Mouse (Mus musculus) limb, embryonic 14.5 days (tissue): ENCODE measurements around the gene Kif1b. TPM values are rescaled to one million over a fixed set of nuclear protein-coding genes. Genes with fewer than 3 reads are reported as not detected.

Experiments
- ATAC-seq: fragments of 200-750 bp; cut with Nextera tagmentation; 2 replicates; pipeline ENCODE4 v1.8.0; 2017; ENCODE audit warnings: low read depth, moderate number of reproducible peaks, moderate TSS enrichment; ENCODE audit not compliant: low FRiP score
- DNase-seq: peaks from one replicate; pipeline ENCODE4 v3.0.0-alpha.2; 2015; ENCODE audit warnings: low spot score
- H3K27ac ChIP-seq: fragments of 300-500 bp; sonication (generic); replicated peaks from 2 replicates; pipeline ENCODE4 v1.5.1; 2014; ENCODE audit warnings: low read depth, mild to moderate bottlenecking, low read length, moderate library complexity, mixed read lengths
- H3K27me3 ChIP-seq: fragments of 300-500 bp; sonication (generic); 2 replicates; pipeline ENCODE4 v1.6.1; 2014; ENCODE audit warnings: low read length, mixed read lengths; ENCODE audit not compliant: control insufficient read depth, insufficient read depth
- H3K36me3 ChIP-seq: fragments of 300-500 bp; sonication (generic); 2 replicates; pipeline ENCODE4 v1.6.1; 2014; ENCODE audit warnings: mild to moderate bottlenecking, low read length, moderate library complexity, mixed read lengths; ENCODE audit not compliant: control insufficient read depth, insufficient read depth
- H3K4me1 ChIP-seq: fragments of 300-500 bp; sonication (generic); 2 replicates; pipeline ENCODE4 v1.6.1; 2014; ENCODE audit warnings: antibody characterized with exemption, low read length, mixed read lengths; ENCODE audit not compliant: control insufficient read depth, insufficient read depth
- H3K4me2 ChIP-seq: fragments of 300-500 bp; sonication (generic); replicated peaks from 2 replicates; pipeline ENCODE4 v1.6.1; 2014; ENCODE audit warnings: low read depth, mild to moderate bottlenecking, low read length, moderate library complexity; ENCODE audit not compliant: severe bottlenecking
- H3K4me3 ChIP-seq: fragments of 300-500 bp; sonication (generic); replicated peaks from 2 replicates; pipeline ENCODE4 v1.5.1; 2014; ENCODE audit warnings: low read length
- H3K9ac ChIP-seq: fragments of 300-500 bp; sonication (generic); 2 replicates; pipeline ENCODE4 v1.6.1; 2014; ENCODE audit warnings: mild to moderate bottlenecking, low read depth, low read length, moderate library complexity; ENCODE audit not compliant: severe bottlenecking
- H3K9me3 ChIP-seq: fragments of 300-500 bp; sonication (generic); 2 replicates; pipeline ENCODE4 v1.6.1; 2016; ENCODE audit warnings: low read length; ENCODE audit not compliant: control insufficient read depth
- POLR2A ChIP-seq: fragments of 200-500 bp; IDR thresholded peaks from 2 replicates; pipeline ENCODE4 v1.8.0; 2012; ENCODE audit warnings: inconsistent platforms, mild to moderate bottlenecking, moderate library complexity, borderline replicate concordance; ENCODE audit not compliant: insufficient read depth, insufficient read length; ENCODE audit errors: extremely low read depth
- WGBS: fragments of 180-500 bp; shearing (Covaris S2); extraction: QIAGEN DNeasy Blood & Tissue Kit; methylation state at CpG from one replicate; pipeline ENCODE4 v1.1.7; 2014; 5-methylcytosine and 5-hydroxymethylcytosine counted together
- polyA plus RNA-seq, 2 experiments: library from polyadenylated mRNA; depleted of rRNA in 1 of 2; stranded (reverse) in 1 of 2; unstranded in 1 of 2; fragments of >200 nt; fragmentation: Nextera tagmentation in 1 of 2; extraction: Ambion mirVana in 1 of 2; gene quantifications; 2 replicates each; pipeline versions ENCODE4 v1.2.1 to v1.2.3; 2012 to 2014

The Kif1b gene
- polyA plus RNA-seq, 2 experiments: 35.0 to 50.3 TPM

DNA sequence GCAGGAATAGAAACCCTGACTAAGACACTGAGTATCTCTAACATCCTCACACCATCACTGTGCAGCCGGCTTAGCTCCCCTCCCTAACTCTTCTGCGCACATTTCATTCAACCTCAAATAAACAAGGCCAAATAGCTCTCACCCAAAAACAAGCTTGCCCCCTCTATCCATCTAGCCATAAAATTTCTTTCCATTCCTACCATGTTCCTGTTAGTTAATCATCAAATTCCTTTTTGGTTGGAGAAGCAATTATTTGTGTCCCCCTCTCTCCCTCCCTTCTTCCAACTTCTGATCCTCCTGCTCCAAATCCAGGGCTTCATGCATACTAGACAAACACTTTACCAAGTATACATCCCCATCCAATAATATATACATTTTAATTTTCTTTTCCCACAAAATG, 11.0 kb downstream of the Kif1b start:
- H3K27me3 ChIP-seq: no peaks in the 10 kb centered on the region
- no peak overlapping the region for H3K9ac ChIP-seq
- no peak for TF ChIP-seq POLR2A
- no peak overlapping the region for H3K4me3 ChIP-seq
- no peak for DNase-seq
- H3K4me2 ChIP-seq: no peak overlapping the region
- no peaks in the 10 kb centered on the region for H3K9me3 ChIP-seq
- ATAC-seq: no peak
- WGBS: 89% methylated on average over 2 of the region's 2 CpGs
- no peak overlapping the region for H3K27ac ChIP-seq
- peaks cover 12% of the 10 kb centered on the region for H3K4me1 ChIP-seq
- 0 out of 2 replicates have a peak, but pooled peaks cover 3% of the 10 kb centered on the region for H3K36me3 ChIP-seq

DNA sequence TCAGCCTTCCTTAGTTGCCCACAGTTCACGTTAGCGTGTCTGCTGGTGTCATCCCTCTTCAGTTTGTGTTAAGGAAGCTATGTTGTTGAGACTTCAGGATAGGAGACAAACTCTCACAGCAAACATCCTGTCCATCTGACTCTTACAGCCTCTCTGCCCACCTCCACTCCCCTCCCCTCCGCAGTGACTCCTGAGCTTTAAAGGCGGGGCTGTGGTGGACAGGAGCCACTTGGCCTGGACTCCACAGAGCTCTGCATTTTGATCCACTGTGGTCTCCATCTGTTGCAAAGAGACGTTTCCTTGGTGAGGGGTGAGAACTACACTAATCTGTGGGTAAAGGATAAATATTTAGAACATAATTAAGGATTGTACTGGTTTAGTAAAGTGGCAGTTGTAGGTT, 14.5 kb downstream of the Kif1b start:
- Histone ChIP-seq H3K9me3 (no peaks in the 10 kb centered on the region), H3K27ac (no peak overlapping the region), H3K4me1 (peaks cover 12% of the 10 kb centered on the region), H3K4me3 (no peak overlapping the region), H3K36me3 (peaks cover 20% of the 10 kb centered on the region), H3K9ac (no peak overlapping the region), H3K4me2 (no peak overlapping the region), H3K27me3 (no peaks in the 10 kb centered on the region)
- ATAC-seq: no peak
- WGBS: 76% methylated on average over 5 of the region's 5 CpGs
- no peak for DNase-seq
- TF ChIP-seq POLR2A: no peak

GRCm38 (mm10) chr4:149291061-149291460, 16.4 kb downstream of the Kif1b start:
- Histone ChIP-seq H3K4me2 (no peak overlapping the region), H3K4me3 (no peak overlapping the region), H3K27ac (no peak overlapping the region), H3K36me3 (peaks cover 25% of the 10 kb centered on the region), H3K27me3 (no peaks in the 10 kb centered on the region), H3K9me3 (no peaks in the 10 kb centered on the region), H3K9ac (no peak overlapping the region), H3K4me1 (peaks cover 12% of the 10 kb centered on the region)
- DNase-seq (no peak), ATAC-seq (no peak)
- no peak for TF ChIP-seq POLR2A
- WGBS: 83% methylated on average over 9 of the region's 9 CpGs

- H3K4me2 ChIP-seq: no peak overlapping the region
- H3K4me1 ChIP-seq: peaks cover 10% of the 10 kb centered on the region
- ATAC-seq (no peak), DNase-seq (no peak)
- H3K9me3 ChIP-seq: no peaks in the 10 kb centered on the region
- WGBS: 78% methylated on average over 7 of the region's 7 CpGs
- H3K4me3 ChIP-seq: no peak overlapping the region
- H3K36me3 ChIP-seq: peaks cover 25% of the 10 kb centered on the region
- no peak overlapping the region for H3K27ac ChIP-seq
- H3K9ac ChIP-seq: no peak overlapping the region
- no peak for TF ChIP-seq POLR2A
- H3K27me3 ChIP-seq: no peaks in the 10 kb centered on the region
These were observed 17.2 kb downstream of the Kif1b start for GRCm38 (mm10) chr4:149290157-149290750.

GRCm38 (mm10) chr4:149286287-149287137, 21.0 kb downstream of the Kif1b start:
- H3K36me3 ChIP-seq: peaks cover 22% of the 10 kb centered on the region
- 81% methylated on average over 8 of the region's 8 CpGs for WGBS
- no peak overlapping the region for H3K27ac ChIP-seq
- ATAC-seq (no peak), DNase-seq (no peak)
- no peak for TF ChIP-seq POLR2A
- H3K4me1 ChIP-seq: no peaks in the 10 kb centered on the region
- H3K4me2 ChIP-seq: no peak overlapping the region
- H3K27me3 ChIP-seq: no peaks in the 10 kb centered on the region
- no peaks in the 10 kb centered on the region for H3K9me3 ChIP-seq
- H3K9ac ChIP-seq: no peak overlapping the region
- no peak overlapping the region for H3K4me3 ChIP-seq
